Mouse (Mus musculus) retina, embryonic 14.5 days (tissue): ENCODE data around the gene Fkbp1b.
"Not testable (repeated sequence)": the region's sequence is repeated elsewhere in the genome, so short reads cannot be mapped to it uniquely, and the experiment has no call there.

Experiments
- DNase-seq: peaks from one replicate; pipeline ENCODE4 v3.0.0-alpha.2; 2015; ENCODE audit warnings: low spot score

The Fkbp1b gene

GRCm38 (mm10) chr12:4842890-4843597 lies 1.7 kb upstream of the Fkbp1b start, which contains the start of gene Wdcp:
Gene Wdcp, plus strand, starts transcription at chr12:4843303.
- peak; percentile 94 for DNase-seq

- DNase-seq: no peak
Measured at GRCm38 (mm10) chr12:4842456-4842855, 1.1 kb upstream of the Fkbp1b start.

- DNase-seq: no peak
Measured at GRCm38 (mm10) chr12:4840741-4841140, 650 bp downstream of the Fkbp1b start.

- DNase-seq: no peak
Measured at GRCm38 (mm10) chr12:4840010-4840409, 1.4 kb downstream of the Fkbp1b start.

- DNase-seq: no peak
Measured at GRCm38 (mm10) chr12:4836959-4837358, 4.4 kb downstream of the Fkbp1b start.

GRCm38 (mm10) chr12:4827256-4827655 lies 14.1 kb downstream of the Fkbp1b start:
- no peak for DNase-seq

GRCm38 (mm10) chr12:4817361-4818101 lies 23.9 kb downstream of the Fkbp1b start, which contains the start of gene Sf3b6:
Gene Sf3b6, plus strand, starts transcription at chr12:4817544.
- peak; percentile 98 for DNase-seq

- DNase-seq: no peak
Measured at GRCm38 (mm10) chr12:4816680-4817360, 24.6 kb downstream of the Fkbp1b start.

- DNase-seq: no peak
Measured at GRCm38 (mm10) chr12:4813636-4814035, 27.8 kb downstream of the Fkbp1b start.

- no peak for DNase-seq
Measured at GRCm38 (mm10) chr12:4811705-4812104, 29.7 kb downstream of the Fkbp1b start.

GRCm38 (mm10) chr12:4811036-4811435 lies 30.4 kb downstream of the Fkbp1b start:
- no peak for DNase-seq

- DNase-seq: not testable (repeated sequence)
Measured at GRCm38 (mm10) chr12:4797471-4797870, 43.9 kb downstream of the Fkbp1b start.

- peak; percentile 35 for DNase-seq
Measured at GRCm38 (mm10) chr12:4793718-4794117, 47.7 kb downstream of the Fkbp1b start.

- not testable (repeated sequence) for DNase-seq
Measured at GRCm38 (mm10) chr12:4788128-4788527, 53.3 kb downstream of the Fkbp1b start.

- no peak for DNase-seq
Measured at GRCm38 (mm10) chr12:4784466-4784865, 56.9 kb downstream of the Fkbp1b start.

GRCm38 (mm10) chr12:4783598-4783997 lies 57.8 kb downstream of the Fkbp1b start:
- no peak for DNase-seq
